Mouse (Mus musculus) B cell, adult 67 days (primary cell): ENCODE data around the gene Gm38100. TPM values are rescaled to one million over a fixed set of nuclear protein-coding genes. Genes with fewer than 3 reads are reported as not detected.

Experiments
- total RNA-seq, 2 experiments: library from RNA; stranded (reverse); gene quantifications; 4 replicates each; pipeline ENCODE4 v1.2.4; 2023

Gene Gm38100
- total RNA-seq: not detected

DNA sequence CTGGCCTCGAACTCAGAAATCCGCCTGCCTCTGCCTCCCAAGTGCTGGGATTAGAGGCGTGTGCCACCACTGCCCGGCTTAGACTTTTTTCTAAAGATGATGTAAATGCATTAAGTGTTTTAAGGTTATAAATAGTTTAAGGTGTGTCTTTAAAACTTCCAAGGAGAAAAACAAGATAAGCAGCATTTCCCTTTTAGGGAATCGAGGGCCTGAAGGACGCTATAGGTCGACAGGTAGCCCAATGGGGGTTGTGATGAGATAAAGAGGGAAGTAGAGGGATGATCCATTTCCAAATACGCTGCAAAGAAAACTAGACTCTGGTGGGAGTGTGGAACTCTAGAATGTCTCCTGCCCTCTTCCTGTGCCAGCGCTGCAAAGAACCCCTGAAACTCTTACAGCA is at the start of gene Gm38100:
Gene Gm38100, plus strand, starts transcription at position 301 of the 400 bp plus-strand sequence.

GRCm38 (mm10) chr1:175880453-175881296 is 39.5 kb upstream of the Gm38100 start, which contains the start of gene Exo1:
Gene Exo1 (plus strand): TSS chr1:175880581.

Other genes starting within 250 kb of the Gm38100 start
- 1 to 10 TPM; 2.4 to 3.2 TPM for gene Opn3, start 227.6 kb upstream of the Gm38100 start, total RNA-seq
- gene Chml, start 227.4 kb upstream of the Gm38100 start, total RNA-seq: 1 to 10 TPM; 9.3 to 9.8 TPM
- gene Wdr64, start 221.7 kb upstream of the Gm38100 start, total RNA-seq: not detected
- 1 to 10 TPM; 5.0 TPM for gene Exo1, start 39.7 kb upstream of the Gm38100 start, total RNA-seq
- not detected for gene Rbm8a2, start 58.8 kb downstream of the Gm38100 start, total RNA-seq